Mouse (Mus musculus): Measurements from ENCODE around the gene Ipo8. TPM values are rescaled to one million over a fixed set of nuclear protein-coding genes. Genes with fewer than 3 reads are reported as not detected.

Ipo8 gene
- polyA plus RNA-seq, 1 experiment = 28.8 TPM

DNA sequence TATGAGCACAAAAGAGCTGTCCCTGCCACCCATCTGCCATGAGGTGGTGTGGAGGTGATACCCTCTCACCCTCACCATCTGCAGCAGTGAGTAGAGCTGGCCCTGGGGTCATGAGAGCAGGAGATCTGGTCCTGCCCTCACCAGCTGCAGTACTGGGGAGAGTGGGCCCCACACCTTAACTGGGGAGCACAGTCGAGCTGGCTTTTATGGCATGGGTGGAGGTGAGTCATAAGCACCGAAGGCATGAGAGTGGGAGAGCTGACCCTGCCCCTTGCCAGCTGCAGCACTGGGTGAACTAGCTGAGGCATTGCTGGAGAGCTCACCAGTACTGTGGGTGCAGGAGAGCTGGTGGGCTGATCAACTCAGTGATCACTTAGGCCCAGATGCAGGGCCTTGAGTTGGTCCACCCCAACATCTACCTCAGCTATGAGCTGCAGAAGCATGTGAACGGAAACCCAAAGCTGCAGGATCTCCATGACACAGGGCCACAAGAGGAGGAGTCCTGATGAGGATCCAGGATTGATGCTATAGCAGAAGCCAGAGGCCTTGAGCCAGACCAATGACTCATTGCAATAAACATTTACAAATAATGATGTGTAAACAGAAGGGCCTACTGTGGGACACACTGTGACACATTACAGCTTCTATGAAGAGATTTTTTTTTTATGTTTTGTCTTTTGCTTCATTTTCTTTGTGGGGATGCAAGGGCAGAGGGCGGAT lies 12.5 kb downstream of the Ipo8 start:
- Histone ChIP-seq H3K27ac (ENCODE audit: insufficient read depth, low read length) (no peak overlapping the region), H3K27me3 (ENCODE audit: control insufficient read depth, insufficient read depth, low read length) (no peaks in the 10 kb centered on the region), H3K4me1 (ENCODE audit: control insufficient read depth, insufficient read depth, low read length) (no peaks in the 10 kb centered on the region; the same call in 1 of the 2 replicates), H3K4me3 (replicated peaks; ENCODE audit: insufficient read depth, low read depth, low read length) (no peak overlapping the region)
- no peak for DNase-seq
- WGBS = 81% methylated on average over 4 of the region's 4 CpGs
- no peak for TF ChIP-seq POLR2A (IDR thresholded peaks at IDR 0.05; ENCODE audit: borderline replicate concordance, insufficient read depth, low read length)
- TF ChIP-seq CTCF (IDR thresholded peaks at IDR 0.05; ENCODE audit: borderline replicate concordance, insufficient read depth, low read depth, low read length) = no peak

DNA sequence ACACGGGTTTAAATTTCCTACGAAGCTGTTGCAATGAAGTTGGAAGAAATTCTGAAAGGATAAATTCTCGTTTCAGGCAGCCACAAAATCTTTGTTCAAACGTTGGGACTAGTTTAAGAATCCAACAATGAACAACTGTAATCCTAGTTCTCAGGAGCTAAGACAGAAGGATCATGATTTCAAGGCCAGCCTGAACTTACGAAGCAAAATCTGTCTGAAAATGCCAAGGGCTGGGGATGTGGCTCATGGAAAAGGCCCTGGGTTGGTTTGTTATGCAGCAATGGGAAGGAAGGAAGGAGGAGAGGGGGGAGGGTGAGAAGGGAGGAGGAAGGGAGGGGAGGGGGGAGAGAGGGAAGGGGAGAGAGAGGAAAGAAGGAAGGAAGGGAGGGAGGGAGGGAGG lies 14.5 kb downstream of the Ipo8 start:
- no peak for DNase-seq
- TF ChIP-seq POLR2A (IDR thresholded peaks at IDR 0.05; ENCODE audit: borderline replicate concordance, insufficient read depth, low read length) = no peak
- no peak for TF ChIP-seq CTCF (IDR thresholded peaks at IDR 0.05; ENCODE audit: borderline replicate concordance, insufficient read depth, low read depth, low read length)
- Histone ChIP-seq H3K4me3 (replicated peaks; ENCODE audit: insufficient read depth, low read depth, low read length) (no peak overlapping the region), H3K27ac (ENCODE audit: insufficient read depth, low read length) (no peak overlapping the region), H3K4me1 (ENCODE audit: control insufficient read depth, insufficient read depth, low read length) (no peaks in the 10 kb centered on the region; the same call in 1 of the 2 replicates), H3K27me3 (ENCODE audit: control insufficient read depth, insufficient read depth, low read length) (no peaks in the 10 kb centered on the region)
- 89% methylated on average over 5 of the region's 5 CpGs for WGBS

DNA sequence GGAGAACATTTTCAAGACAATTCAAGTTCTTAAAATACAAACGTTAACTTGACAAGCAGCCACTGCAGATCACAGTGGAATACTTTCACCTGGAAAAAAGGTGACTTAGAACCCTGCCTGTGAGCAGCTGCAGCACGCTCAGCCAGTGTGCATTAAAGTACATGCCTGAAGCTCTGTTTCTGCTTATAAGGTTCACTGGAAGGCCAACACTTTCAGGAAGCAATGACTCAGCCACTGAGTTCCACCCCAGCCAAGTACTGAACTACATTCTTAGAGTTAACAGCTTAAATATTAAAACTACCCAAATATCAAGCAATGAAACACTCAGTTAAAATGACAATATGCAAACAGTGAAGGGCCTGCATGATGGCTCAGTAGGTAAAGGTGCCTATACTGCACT lies 20.1 kb downstream of the Ipo8 start:
- H3K4me3 ChIP-seq (replicated peaks; ENCODE audit: insufficient read depth, low read depth, low read length) = no peak overlapping the region
- H3K27me3 ChIP-seq (ENCODE audit: control insufficient read depth, insufficient read depth, low read length) = no peaks in the 10 kb centered on the region
- no peaks in the 10 kb centered on the region; the same call in 1 of the 2 replicates for H3K4me1 ChIP-seq (ENCODE audit: control insufficient read depth, insufficient read depth, low read length)
- DNase-seq = no peak
- WGBS = 97% methylated on average over 2 of the region's 2 CpGs
- TF ChIP-seq POLR2A (IDR thresholded peaks at IDR 0.05; ENCODE audit: borderline replicate concordance, insufficient read depth, low read length) (no peak), CTCF (IDR thresholded peaks at IDR 0.05; ENCODE audit: borderline replicate concordance, insufficient read depth, low read depth, low read length) (no peak)
- no peak overlapping the region for H3K27ac ChIP-seq (ENCODE audit: insufficient read depth, low read length)

DNA sequence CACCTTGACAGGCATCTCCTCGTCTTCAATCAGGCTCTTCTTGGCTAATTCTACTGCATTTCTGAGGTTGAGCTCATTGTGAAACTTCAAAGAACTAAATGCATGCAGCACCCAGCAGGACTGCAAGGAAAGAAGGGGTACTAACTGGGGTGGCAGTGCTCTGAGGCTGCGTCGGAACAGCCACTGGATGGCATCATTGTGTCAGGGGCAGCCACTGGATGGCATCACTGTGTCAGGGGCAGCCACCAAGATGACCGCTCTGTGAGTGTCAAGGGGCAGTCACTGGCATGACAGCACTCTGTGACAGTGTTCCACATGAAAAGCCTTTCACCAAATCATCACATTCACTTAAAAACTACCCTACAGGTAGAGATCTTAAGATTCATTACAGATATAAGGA lies 31.5 kb downstream of the Ipo8 start:
- TF ChIP-seq CTCF (IDR thresholded peaks at IDR 0.05; ENCODE audit: borderline replicate concordance, insufficient read depth, low read depth, low read length) = no peak
- TF ChIP-seq POLR2A (IDR thresholded peaks at IDR 0.05; ENCODE audit: borderline replicate concordance, insufficient read depth, low read length) = no peak
- no peaks in the 10 kb centered on the region for H3K27me3 ChIP-seq (ENCODE audit: control insufficient read depth, insufficient read depth, low read length)
- 80% methylated on average over 4 of the region's 4 CpGs for WGBS
- no peak overlapping the region for H3K4me3 ChIP-seq (replicated peaks; ENCODE audit: insufficient read depth, low read depth, low read length)
- no peak for DNase-seq
- no peak overlapping the region for H3K27ac ChIP-seq (ENCODE audit: insufficient read depth, low read length)
- H3K4me1 ChIP-seq (ENCODE audit: control insufficient read depth, insufficient read depth, low read length) = no peaks in the 10 kb centered on the region

DNA sequence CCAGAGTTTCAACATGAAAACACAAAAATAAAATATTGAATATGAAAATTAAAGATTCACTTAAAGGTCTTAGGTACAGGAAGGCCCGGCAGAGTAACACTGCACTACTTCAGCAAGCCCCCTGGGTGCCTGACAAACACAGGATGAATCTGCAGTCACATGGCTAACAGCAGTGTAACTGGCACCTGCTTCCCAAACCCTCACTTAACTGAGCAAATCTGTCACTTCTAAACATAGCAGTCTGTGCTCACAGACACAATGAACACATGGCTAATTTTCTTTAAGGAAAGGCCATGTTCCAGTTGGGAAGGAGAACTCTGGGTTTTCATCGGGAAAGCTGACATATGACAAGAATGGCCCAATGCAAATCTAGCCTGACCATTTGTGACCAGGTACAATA lies 36.1 kb downstream of the Ipo8 start:
- H3K27ac ChIP-seq (ENCODE audit: insufficient read depth, low read length) = no peak overlapping the region
- H3K27me3 ChIP-seq (ENCODE audit: control insufficient read depth, insufficient read depth, low read length) = no peaks in the 10 kb centered on the region
- WGBS = 22% methylated on average over 2 of the region's 2 CpGs
- H3K4me3 ChIP-seq (replicated peaks; ENCODE audit: insufficient read depth, low read depth, low read length) = no peak overlapping the region
- DNase-seq = no peak
- H3K4me1 ChIP-seq (ENCODE audit: control insufficient read depth, insufficient read depth, low read length) = no peaks in the 10 kb centered on the region
- TF ChIP-seq POLR2A (IDR thresholded peaks at IDR 0.05; ENCODE audit: borderline replicate concordance, insufficient read depth, low read length) = no peak
- no peak for TF ChIP-seq CTCF (IDR thresholded peaks at IDR 0.05; ENCODE audit: borderline replicate concordance, insufficient read depth, low read depth, low read length)

DNA sequence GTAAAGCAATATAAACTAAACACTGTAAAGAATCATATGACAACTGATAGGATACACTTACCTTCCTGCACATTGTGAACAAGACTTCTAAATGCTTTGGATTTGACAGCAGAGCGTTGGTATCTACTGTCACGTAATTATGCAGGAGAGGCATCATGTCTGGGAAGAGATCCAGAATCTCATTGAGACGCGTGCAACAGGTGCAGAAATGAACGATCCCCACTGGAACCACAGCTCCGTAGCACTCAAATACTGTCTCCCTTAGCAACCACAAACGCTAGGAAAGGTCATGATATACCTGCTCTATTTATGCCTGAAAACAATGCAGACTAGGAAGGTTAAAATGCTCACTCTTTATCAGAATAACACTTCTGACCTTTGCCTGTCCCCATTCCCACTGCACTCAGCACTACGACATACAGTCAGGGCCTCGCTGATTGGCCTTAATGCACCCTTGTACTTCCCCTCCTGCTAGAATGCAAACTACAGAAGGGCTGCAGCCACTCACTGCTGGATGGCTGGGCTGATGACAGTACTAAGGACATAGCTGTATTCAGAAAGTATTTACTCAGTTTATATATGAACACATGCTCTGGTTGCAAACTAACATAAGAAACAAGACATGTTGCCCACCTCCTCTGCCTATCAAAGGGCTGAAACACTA lies 42.1 kb downstream of the Ipo8 start:
- Histone ChIP-seq H3K27ac (ENCODE audit: insufficient read depth, low read length) (no peak overlapping the region), H3K27me3 (ENCODE audit: control insufficient read depth, insufficient read depth, low read length) (no peaks in the 10 kb centered on the region), H3K4me1 (ENCODE audit: control insufficient read depth, insufficient read depth, low read length) (no peaks in the 10 kb centered on the region), H3K4me3 (replicated peaks; ENCODE audit: insufficient read depth, low read depth, low read length) (no peak overlapping the region)
- TF ChIP-seq CTCF (IDR thresholded peaks at IDR 0.05; ENCODE audit: borderline replicate concordance, insufficient read depth, low read depth, low read length) (no peak), POLR2A (IDR thresholded peaks at IDR 0.05; ENCODE audit: borderline replicate concordance, insufficient read depth, low read length) (no peak)
- WGBS = 37% methylated on average over 9 of the region's 9 CpGs
- DNase-seq = no peak

DNA sequence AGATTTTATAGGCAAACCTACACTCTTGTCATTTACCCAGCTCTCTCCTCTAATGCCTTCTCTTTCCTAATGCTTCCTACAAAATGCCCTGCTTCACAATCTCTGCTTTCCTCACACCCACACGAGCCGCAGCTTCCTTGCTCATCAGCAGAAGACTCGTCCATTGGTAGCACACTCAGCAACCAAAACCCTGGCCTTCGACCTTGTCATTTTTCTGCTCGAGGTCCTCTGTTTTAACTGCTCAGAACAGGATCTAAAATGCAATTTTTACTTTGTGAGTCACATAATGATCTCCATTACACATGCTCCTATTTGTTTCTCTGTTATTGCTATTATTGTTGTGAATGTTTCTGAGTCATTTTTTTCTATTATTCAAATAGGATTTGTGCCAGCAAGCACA lies 45.1 kb downstream of the Ipo8 start:
- Histone ChIP-seq H3K4me3 (replicated peaks; ENCODE audit: insufficient read depth, low read depth, low read length) (no peak overlapping the region), H3K4me1 (ENCODE audit: control insufficient read depth, insufficient read depth, low read length) (no peaks in the 10 kb centered on the region), H3K27ac (ENCODE audit: insufficient read depth, low read length) (no peak overlapping the region), H3K27me3 (ENCODE audit: control insufficient read depth, insufficient read depth, low read length) (no peaks in the 10 kb centered on the region)
- WGBS = 91% methylated on average over 5 of the region's 5 CpGs
- TF ChIP-seq CTCF (IDR thresholded peaks at IDR 0.05; ENCODE audit: borderline replicate concordance, insufficient read depth, low read depth, low read length) (no peak), POLR2A (IDR thresholded peaks at IDR 0.05; ENCODE audit: borderline replicate concordance, insufficient read depth, low read length) (no peak)
- DNase-seq = no peak

DNA sequence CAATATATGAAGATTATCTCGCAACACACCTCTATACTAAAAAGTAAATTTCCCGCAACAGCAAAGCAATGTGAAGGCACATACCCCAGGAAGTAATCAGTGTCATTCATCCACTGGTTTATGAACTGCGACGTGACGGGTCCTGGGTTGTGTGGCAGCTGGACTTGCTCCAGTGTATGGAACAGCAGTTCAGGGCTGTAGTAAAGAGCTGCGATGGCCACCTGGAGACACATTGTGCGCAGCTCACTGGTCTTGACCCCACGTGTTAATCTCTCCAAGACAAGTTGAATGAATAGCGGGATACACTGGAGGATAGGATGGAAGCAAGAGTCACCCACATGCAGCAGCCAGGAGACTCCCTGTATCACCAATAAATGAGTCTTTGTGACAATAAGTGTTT lies 46.8 kb downstream of the Ipo8 start:
- no peaks in the 10 kb centered on the region for H3K4me1 ChIP-seq (ENCODE audit: control insufficient read depth, insufficient read depth, low read length)
- no peak for TF ChIP-seq CTCF (IDR thresholded peaks at IDR 0.05; ENCODE audit: borderline replicate concordance, insufficient read depth, low read depth, low read length)
- no peak for TF ChIP-seq POLR2A (IDR thresholded peaks at IDR 0.05; ENCODE audit: borderline replicate concordance, insufficient read depth, low read length)
- H3K27me3 ChIP-seq (ENCODE audit: control insufficient read depth, insufficient read depth, low read length) = no peaks in the 10 kb centered on the region
- H3K4me3 ChIP-seq (replicated peaks; ENCODE audit: insufficient read depth, low read depth, low read length) = no peak overlapping the region
- no peak overlapping the region for H3K27ac ChIP-seq (ENCODE audit: insufficient read depth, low read length)
- WGBS = 83% methylated on average over 9 of the region's 9 CpGs
- DNase-seq = no peak
